Mouse (Mus musculus): ENCODE data around the gene Ccl24. TPM values are rescaled to one million over a fixed set of nuclear protein-coding genes. Genes with fewer than 3 reads are reported as not detected.

Gene Ccl24
- total RNA-seq, 1 experiment from 2014 or later: 0.61 TPM

GRCm38 (mm10) chr5:135544865-135545797 lies 27.7 kb downstream of the Ccl24 start, which contains the start of gene Hip1:
Gene Hip1 (minus strand): TSS chr5:135545120.
- peak; percentile 93 for DNase-seq

GRCm38 (mm10) chr5:135544032-135544558 lies 28.8 kb downstream of the Ccl24 start:
- DNase-seq: peak; percentile 16

DNA sequence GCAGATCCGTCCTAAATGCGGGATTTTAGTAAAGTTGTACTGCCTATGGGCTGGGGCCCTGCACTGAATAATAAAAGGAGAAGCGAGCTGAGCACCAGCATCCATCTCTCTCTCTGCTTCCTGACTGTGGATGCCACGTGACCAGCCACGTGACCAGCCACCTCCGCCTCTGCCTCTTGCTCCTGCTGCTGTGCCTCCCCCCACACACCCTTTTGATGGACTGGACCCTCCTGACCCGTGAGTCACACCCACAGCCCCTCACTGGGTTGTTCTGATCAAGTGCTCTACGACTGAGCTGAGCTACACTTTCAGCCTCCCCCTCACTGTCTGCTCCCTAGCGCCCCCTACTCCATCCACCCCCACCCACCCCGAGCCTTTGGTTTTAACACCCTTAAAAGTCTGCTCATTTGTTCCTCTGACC lies 35.0 kb downstream of the Ccl24 start:
- DNase-seq: no peak

- no peak for DNase-seq
Measured at GRCm38 (mm10) chr5:135537326-135537725, 35.5 kb downstream of the Ccl24 start.

- no peak for DNase-seq
Measured at GRCm38 (mm10) chr5:135535867-135536266, 37.0 kb downstream of the Ccl24 start.

DNA sequence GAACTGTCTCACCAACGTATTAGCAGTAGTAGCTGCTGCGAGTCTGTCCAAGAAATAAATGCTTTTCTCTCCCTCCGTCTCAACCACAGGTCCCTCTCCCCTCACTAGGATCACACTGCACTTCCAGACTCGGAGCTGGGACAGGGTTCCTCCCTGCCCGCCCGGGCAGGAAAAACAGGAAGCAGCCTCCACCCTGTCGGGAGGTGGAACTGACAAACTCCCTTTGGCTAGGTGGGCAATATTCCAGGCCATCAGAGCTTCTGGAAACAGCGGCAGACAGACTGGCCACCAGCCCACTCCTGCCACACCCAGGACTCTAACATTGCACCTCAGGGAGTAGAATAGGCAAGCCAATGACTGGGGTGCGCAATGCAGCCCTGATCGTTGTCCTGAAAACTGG lies 39.4 kb downstream of the Ccl24 start:
- DNase-seq: peak; percentile 35

DNA sequence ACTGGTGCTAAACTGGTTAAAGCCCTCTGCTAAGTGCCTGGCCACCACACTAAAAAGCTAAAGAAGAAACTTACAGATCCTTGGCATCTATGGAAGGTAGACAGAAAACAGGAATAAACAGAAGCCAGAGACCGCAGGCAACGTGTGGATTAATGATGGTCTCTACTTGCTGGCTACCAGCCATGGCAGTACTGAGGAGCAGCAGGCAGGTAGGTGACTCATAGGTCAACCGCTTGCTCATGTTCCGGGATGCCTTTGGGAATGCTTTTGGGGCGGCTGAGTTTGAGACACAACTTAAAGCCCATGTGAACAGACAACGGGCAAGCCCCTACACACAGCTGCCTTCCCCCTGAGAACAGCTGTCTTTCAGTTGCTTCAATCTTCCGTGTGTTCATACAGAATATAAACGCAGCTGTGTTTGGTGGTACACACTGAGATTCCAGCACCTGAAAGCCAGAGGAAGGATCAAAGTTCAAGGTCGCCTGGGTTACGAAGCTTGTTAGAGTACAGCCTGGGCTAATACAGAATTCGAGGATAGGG lies 41.5 kb downstream of the Ccl24 start:
- DNase-seq: peak; percentile 34

DNA sequence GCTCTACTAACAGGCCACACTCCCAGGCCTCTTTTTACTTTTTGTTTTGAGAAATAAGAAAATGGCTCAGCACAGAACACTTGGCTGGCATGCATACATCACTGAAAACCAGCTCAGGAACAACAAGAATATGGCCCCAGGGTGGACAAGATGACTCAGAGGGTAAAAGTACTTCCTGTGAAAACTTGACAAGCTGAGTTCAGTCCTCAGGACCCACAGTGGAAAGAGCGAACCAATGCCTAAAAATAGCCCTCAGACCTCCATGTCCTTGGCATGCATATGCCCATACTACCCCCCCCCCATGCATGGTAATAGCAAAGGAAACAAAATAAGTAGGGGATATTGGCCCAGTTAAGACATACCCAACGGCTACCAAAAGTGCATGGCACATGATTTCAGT lies 42.9 kb downstream of the Ccl24 start:
- DNase-seq: no peak

GRCm38 (mm10) chr5:135529310-135529709 lies 43.5 kb downstream of the Ccl24 start:
- DNase-seq: no peak

GRCm38 (mm10) chr5:135527986-135528385 lies 44.9 kb downstream of the Ccl24 start:
- DNase-seq: peak; percentile 22

DNA sequence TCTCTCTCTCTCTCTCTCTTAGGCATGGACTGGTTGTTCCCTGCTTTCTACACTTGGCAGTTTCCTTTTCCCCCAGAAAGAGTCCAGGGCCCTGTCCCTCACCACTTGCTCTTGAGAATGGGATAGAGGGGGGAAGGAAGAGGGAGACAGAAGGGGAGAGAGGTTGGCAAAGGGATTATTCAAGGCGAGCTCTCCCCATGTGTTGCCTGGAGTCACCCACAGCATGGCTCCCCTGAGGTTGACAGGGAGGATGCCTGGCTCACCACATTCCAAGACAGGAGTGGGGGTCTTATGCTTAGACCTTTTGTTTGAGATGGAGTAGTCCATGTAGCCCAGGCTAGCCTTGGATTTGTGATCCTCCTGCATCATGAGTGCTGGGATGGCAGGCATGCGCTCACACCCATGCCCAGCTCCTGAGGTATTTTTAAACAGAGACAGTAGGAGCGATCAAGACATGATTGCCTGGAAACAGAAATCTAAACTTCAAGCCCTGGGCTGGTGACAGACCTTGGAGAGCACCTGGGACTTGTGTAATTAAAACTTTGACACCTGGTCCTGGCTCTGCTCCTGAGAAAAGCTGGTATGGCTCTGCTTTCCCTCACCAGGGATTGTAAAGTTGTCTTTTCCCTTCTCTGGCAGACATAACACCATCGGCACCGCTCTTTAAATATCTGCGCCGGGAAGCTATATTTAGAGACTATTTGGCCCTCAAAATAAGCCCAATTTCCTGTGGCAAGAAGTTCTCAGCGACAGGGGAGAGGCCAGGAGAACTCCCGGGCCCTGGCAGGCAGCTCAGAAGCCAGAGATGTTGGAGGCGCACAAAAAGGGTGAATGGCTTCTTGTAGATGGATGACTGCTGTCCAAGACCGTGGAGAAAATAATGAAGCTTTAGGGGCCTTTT lies 47.9 kb downstream of the Ccl24 start:
- no peak for DNase-seq

- no peak for DNase-seq
Measured at GRCm38 (mm10) chr5:135524087-135524486, 48.8 kb downstream of the Ccl24 start.

- DNase-seq: peak; percentile 65
Measured at GRCm38 (mm10) chr5:135522111-135522722, 50.6 kb downstream of the Ccl24 start.

Other genes with a start within 250 kb of the Ccl24 start
- gene Fkbp6, start 223.0 kb downstream of the Ccl24 start, total RNA-seq (2021): 0.30 TPM in 1 of 2 replicates, not detected in the other
- gene Trim50, start 219.8 kb downstream of the Ccl24 start, total RNA-seq (2021): not detected in 2 replicates
- gene Nsun5, start 203.1 kb downstream of the Ccl24 start, total RNA-seq (2021): 22.6 and 25.0 TPM in 2 replicates
- gene Pom121, start 178.5 kb downstream of the Ccl24 start, total RNA-seq (2021): 24.6 and 25.7 TPM in 2 replicates
- 24.3 and 27.1 TPM in 2 replicates for gene Hip1, start 27.9 kb downstream of the Ccl24 start, total RNA-seq (2021)
- not detected in 2 replicates for gene Ccl26, start 9.5 kb downstream of the Ccl24 start, total RNA-seq (2021)
- gene Rhbdd2, start 59.6 kb upstream of the Ccl24 start, total RNA-seq (2021): 33.6 and 51.6 TPM in 2 replicates
- 258 and 276 TPM in 2 replicates for gene Por, start 97.0 kb upstream of the Ccl24 start, total RNA-seq (2021)
- 36.7 and 37.8 TPM in 2 replicates for gene Tmem120a, start 171.4 kb upstream of the Ccl24 start, total RNA-seq (2021)
- 0.36 TPM in 1 of 2 replicates, not detected in the other for gene Styxl1, start 205.3 kb upstream of the Ccl24 start, total RNA-seq (2021)
- 408 and 463 TPM in 2 replicates for gene Mdh2, start 205.4 kb upstream of the Ccl24 start, total RNA-seq (2021)
- gene Srrm3, start 233.8 kb upstream of the Ccl24 start, total RNA-seq (2021): 1.7 and 5.6 TPM in 2 replicates

Data from adrenal gland, postnatal 25 days (tissue).